Mouse (Mus musculus): Measurements from ENCODE around the gene Mrps33.

- TF ChIP-seq CTCF (conservative IDR thresholded peaks at IDR 0.05; ENCODE audit: insufficient read depth, insufficient read length, low read depth, low read length) (no peak), POLR2A (IDR thresholded peaks at IDR 0.05; ENCODE audit: low read depth, low read length) (no peak)
Measured at GRCm38 (mm10) chr6:39849667-39850066, 38.9 kb upstream of the Mrps33 start.
